Mouse (Mus musculus): ENCODE data around the gene Sys1.

GRCm38 (mm10) chr2:164515897-164516296 lies 59.1 kb downstream of the Sys1 start:
- TF ChIP-seq CTCF (IDR thresholded peaks at IDR 0.05; ENCODE audit: low read depth, low read length), result no peak
- TF ChIP-seq POLR2A (IDR thresholded peaks at IDR 0.05; ENCODE audit: borderline replicate concordance, low read depth, low read length), result no peak

All from bone marrow macrophage, adult 2 months (primary cell).